Mouse (Mus musculus) heart, adult 9 months (tissue): Measurements from ENCODE around the gene Necab3.

Experiments used
- DNase-seq, 2 experiments: peaks; one replicate each; pipeline ENCODE4 v3.0.0; 2022; ENCODE audit warnings: low spot score in 2 of 2

The Necab3 gene

DNA sequence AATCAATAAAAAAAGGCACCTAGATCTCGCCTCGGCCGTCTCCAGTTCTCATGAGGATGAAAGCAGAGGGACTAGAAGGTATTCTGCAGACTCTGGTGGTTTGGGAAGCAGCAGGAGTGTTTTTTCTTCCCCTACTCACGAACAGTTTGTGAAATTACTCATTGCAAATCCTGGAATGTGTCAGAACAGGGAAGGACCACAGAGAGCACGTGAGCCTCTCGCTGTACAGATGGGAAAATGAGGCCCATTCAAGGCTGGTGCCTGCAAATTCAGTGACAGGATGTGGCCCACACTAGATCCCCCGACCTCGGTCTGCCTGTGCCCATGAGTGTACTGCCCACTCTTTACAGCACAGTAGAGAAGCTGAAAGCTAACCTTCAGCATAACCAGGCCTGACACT lies 13.3 kb upstream of the Necab3 start:
- DNase-seq: no peak

DNA sequence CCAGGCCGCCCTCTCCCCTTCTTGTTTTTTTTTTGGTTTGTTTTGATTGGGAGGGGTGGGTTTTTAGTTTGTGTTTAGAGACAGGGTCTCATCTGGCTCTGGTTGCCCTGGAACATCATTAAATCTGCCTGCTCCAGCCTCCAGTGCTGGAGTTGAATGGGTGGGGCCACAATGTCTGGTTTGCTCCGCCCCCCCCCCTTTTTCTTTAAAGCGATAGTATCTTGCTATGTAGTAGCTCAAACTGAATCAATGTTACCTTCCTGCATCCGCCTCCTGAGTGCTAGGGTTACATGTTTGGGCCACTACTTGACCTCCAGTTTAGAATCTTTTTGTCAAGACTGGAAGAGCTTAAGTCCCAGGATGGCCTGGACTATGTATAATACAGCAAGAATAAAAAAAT lies 12.6 kb upstream of the Necab3 start:
- no peak for DNase-seq

DNA sequence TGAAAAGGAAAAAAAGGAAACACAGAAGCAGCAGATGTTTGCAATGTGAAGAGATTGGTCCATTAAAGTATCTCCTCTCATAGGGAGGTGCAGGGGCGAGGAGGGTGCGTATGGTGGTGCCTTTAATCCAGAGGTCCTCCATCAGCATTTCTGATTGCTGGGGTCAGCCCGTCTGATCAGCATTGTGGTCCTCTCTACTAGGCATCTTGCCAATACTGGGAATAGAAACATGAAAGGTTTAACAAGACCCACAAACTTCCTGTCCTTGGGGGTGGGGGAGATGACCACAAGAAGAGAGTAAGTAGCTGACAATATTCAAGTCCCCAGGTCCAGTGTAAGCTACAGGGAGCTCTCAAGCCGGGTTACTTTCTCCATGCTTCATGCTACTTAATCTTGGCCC lies 12.0 kb upstream of the Necab3 start:
- DNase-seq: no peak

DNA sequence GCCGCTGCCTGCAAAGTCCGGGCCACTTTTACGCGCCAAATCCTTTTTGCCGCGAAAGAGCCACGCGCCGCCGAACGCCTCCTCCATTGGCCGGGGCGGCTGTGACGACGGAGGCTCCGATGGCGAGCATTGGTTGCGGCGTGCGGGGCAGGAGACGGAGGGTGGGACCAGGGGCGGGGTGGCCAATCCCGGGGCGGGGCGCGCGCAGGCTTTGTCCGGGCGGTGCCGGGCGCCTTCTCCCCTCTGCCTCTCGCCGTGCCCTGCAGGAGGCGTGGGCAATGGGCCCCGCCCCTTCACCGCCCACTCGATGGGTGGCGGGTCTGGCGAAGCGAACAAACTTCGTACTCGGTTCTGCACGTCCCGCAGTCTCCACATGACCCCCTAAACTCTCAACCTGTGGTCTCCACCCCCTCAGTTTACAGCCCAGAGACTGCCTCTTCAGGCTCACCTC lies 11.2 kb upstream of the Necab3 start, which contains the start of gene E2f1:
TSS of gene E2f1 (minus strand) at position 57 of the 451 bp plus-strand sequence.
- peak; percentile 90 to 91 for DNase-seq

DNA sequence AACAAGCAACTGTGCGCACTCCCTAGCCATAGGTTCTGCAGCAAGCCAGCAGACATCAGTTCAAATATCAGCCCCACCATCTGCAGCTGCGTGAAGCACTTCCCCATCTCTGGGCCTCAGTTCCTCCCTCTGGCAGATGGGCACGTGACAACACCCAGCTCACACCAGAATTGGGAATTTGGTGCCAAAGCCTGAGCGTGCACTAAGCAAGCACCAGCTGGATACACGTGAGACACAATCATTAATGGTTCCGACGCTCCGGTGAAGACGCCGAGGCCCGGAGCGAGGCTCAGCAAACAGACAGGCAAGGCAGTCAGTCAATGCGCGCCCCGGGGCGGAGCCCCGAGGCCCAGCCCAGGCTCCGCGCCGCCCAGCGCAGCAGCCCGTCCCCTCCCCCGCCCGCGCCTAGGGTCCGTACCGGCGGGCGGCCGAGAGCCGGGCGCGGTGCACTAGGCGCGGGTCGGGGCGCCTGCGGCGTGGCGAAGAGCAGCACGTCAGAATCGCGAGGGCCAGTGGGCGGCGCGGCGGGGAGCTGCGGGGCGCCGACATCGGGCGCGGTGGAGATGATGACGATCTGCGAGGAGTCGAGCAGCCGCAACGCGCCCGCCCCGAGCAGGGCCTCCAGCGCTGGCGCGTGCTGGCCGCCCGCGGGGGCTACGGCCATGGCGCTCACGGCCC lies 10.5 kb upstream of the Necab3 start:
- DNase-seq: peak in 1 of 2 experiments; percentile 39

DNA sequence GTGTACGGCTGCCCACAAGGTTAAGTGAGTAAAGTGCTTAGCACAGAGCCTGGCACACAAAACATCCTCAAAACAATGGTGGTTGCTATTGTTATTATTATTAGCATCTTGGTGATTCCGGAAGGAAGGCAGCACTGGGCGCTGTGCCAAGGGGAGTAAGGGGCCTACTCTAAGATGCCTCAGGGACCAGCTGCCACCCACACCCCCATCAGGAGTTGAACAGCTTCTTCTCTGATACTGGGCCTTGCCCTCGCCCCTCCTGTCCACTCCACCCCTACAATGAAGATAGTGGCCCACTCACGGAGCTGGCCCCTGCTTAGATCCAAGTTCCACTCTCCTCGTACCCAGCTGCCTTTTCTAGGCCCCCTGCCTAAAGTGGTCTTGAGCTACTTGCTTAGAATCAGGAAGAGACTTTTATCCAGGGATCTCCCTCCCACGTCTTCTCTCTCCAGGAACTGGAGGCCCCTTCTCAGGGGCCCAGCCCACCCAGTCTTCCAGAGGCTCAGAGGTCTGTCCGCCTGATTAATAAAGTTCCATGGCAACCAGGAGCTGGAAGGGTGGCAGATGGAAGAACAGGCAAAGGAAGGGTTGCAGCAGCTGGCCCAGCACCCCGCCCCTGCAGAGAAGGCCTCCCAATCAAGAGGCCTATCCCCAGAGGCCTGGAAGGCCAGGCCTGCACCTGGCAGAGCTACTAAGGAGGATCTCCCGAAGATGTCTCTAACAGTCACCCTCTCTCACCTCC lies 9.8 kb upstream of the Necab3 start:
- DNase-seq: no peak

DNA sequence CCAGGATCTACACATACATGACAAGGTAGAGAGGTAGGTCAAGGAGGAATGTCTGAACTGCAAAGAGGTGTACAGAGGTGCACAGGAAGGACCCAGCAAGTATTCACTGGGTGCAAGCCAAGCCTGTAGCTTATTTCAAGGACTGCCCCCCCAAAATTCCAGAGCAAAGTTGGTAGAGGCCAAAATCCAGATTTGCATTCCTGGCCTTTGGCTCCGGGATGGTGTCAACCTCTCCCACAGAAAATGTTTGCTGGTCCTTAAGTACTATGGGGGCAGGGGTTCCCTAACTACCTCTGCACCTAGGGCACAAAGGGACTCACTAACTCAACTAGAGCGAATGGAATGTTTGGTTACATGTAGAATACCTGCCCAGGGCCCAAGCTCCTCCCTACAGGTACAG lies 9.1 kb upstream of the Necab3 start:
- no peak for DNase-seq

DNA sequence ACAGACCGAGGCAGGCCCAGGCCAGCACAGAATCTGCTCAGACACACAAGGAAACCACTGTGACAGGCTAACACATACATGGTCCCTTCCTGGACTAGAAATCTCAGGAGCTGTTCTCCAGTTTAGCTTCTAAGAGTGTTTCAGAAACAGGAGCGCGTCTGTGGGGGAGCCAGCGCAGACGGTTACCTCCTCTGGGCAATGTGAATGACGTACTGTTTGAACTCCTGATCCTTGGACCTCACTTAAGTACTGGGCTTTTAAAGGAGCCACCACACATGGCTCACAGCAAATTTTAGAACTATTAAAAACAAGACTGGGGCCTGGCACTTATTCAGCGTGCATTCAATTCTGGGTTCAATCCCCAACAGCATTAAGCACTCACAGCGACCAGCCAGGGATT lies 8.0 kb upstream of the Necab3 start:
- no peak for DNase-seq

DNA sequence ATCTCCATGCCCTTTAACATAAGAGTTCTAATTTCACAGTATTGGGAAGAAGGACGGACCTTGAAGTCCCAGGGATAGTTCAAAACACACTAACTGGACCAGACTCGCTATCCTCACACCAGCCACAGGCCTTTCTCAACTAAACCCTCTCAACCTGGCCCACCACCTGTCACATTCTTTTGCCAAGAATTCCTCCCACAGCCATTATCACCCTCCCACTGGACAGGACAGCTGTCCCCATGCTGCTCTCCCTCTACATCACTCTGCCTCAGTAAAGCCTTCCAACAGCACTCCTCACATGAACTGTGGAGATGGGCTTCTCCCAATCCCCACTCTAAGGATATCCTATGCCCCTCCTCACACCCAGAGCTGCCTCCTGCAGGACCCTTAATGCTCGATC lies 6.9 kb upstream of the Necab3 start:
- no peak for DNase-seq

DNA sequence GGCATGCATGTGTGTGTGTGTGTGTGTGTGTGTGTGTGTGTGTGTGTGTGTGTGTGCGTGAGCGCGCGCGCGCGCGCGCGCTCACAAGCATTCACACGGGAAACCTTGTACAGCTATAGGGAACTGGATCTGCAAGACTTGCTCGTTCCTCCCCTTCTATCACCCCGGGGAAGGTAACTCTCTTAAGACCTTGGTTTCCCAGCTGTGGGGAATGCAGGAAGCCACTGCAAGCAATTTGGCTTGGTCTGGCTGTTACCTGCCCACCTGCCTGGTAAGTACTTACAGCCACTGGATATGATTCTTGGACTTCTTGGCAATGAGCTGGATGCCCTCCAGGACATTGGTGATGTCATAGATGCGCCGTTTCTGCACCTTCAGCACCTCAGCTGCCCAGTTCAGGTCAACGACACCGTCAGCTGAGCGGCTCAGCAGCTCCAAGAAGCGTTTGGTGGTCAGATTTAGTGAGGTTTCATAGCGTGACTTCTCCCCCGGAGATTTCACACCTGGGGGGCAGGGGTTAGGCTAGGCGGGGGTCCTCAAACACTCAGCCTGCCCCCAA lies 5.0 kb upstream of the Necab3 start:
- no peak for DNase-seq

DNA sequence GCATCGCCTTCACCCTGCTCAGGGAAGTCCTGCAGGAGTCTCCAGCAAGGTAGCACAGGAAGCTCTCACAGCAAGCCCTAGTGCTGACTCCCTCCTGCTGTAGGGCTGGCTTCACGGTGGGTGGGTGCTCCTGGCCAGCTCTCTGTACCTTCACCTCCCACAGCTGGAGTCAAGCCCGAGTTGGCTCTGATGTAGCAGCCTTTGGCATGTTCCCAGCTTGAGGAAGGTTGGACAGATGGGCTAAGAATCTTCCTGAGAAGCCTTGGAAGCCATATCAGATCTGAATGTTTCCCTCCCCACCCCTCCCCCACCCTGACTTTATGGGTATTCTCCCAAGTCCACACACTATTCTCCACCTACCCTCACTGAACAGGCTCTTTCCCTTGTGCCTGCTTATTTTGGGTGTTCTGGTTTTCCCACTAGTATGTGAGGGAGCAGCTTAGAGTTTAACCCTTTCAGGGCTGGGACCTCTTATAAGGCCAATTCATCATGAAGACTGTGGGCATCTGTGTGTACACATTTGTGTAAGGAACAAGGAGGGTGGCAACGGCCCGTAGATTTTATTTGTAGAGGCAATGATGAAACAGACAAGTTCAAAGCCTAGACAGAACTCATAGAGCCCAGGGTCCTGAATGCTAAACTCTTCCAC lies 1.4 kb downstream of the Necab3 start:
- no peak for DNase-seq

DNA sequence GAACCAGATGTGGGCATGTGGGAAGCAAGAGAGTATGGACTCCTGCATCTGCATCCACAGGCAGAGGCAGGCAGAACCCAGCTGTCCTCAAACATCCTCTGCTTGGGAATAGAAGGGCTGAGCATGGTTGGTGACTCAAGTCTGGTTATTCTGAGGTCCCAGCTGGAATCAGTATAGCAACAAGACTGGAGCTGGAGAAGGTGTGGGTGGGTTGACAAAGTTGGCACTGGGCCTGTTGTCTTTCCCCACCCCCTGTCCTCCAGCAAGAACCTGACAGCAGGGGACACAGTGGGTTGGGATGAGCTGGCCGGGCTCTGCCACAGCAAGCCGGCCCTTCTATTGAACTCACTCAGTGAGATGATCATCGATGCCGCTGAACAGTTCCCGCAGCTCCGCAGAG lies 3.5 kb downstream of the Necab3 start:
- DNase-seq: no peak

DNA sequence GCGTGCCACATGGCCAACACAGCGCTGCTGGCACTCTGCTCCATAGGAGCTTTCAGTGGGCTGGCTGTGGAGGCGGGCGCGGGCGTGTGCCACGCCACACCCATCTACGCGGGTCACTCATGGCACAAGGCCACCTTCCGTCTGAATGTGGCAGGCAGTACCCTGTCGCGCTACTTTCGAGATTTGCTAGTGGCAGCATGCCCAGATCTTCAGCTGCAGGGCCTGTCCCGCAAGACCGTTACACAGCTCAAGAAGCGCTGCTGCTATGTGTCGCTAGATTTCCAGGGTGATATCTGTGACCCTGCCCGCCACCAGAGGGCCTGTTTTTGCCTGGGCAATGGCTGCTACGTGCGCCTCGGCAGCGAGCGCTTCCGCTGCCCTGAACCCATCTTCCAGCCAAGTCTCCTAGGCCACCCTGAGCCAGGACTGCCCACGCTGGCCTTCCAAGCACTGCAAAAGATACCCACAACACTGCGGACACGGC lies 6.2 kb downstream of the Necab3 start:
- DNase-seq: peak; percentile 35 to 51

DNA sequence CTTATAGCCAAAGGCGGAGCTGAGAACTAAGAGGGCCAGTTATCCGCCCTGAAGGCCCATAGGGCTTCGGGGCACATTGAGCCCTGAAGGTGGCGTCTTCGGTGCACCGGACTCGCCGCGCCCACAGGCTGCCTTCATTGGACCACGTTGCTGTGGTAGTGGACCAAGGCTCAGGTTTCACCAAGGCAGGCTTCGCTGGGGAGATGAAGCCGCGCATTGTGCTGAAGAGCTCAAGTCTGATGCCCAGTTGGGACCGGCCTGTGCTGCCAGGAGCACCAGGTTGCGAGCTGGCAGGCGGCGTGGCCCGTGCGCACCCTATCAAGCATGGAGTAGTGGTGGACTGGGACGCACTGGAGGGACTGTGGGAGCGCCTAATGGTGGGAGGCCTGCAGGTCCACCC lies 6.8 kb downstream of the Necab3 start:
- no peak for DNase-seq

DNA sequence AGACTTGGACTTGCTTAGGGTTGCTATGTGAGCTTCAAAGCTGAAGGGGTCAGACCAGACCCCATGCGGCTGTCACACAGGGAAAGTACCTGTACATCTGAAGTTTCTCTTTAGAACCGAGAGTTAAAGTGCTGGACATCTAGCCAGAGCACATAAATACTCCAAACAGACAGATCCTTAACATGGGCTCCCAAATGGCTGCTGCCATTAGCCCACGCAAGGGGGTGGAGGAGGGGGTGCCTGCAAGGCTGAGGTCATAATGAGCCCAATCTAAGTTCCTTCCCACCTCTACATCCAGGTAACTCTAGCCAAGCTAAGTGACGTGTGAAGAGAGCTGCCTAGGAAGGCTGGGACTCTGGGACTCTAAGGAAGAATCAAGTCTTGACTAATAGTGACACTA lies 7.2 kb downstream of the Necab3 start, which contains the start of gene Actl10:
TSS of gene Actl10 (plus strand) at position 301 of the 400 bp plus-strand sequence.
- DNase-seq: no peak

DNA sequence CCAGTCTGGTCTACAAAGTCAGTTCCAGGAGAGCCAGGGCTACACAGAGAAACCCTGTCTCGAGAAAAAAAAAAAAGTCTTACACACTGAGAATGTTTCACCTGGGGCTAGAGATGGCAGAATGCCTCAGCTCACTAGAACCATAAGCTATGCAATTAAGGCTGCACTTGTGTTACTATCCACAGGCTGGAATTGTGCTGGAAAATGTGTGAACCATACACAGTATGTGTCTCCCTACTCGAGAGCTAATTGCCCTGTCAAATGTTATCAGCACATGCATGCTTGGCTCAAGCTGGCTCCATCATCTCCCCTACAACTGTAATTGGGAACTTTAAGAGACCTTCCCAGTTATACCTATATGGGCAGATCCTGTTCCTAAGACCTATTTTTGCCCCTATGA lies 7.8 kb downstream of the Necab3 start:
- no peak for DNase-seq

DNA sequence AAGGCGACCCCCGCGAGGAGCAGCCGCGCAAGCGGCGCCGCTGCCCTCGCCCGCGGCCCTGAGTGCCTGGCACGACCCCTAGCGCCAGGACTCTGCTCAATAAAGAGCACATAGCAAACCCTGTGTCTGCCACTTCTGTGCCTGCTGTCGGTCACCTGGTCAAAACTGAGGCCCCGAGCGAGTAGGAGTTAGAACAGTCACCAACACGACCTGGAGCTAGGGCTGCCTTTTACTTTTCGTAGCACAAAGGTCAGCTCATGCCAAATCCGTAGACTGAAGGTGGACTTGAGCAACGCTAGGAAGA lies 8.9 kb downstream of the Necab3 start:
- DNase-seq: no peak

DNA sequence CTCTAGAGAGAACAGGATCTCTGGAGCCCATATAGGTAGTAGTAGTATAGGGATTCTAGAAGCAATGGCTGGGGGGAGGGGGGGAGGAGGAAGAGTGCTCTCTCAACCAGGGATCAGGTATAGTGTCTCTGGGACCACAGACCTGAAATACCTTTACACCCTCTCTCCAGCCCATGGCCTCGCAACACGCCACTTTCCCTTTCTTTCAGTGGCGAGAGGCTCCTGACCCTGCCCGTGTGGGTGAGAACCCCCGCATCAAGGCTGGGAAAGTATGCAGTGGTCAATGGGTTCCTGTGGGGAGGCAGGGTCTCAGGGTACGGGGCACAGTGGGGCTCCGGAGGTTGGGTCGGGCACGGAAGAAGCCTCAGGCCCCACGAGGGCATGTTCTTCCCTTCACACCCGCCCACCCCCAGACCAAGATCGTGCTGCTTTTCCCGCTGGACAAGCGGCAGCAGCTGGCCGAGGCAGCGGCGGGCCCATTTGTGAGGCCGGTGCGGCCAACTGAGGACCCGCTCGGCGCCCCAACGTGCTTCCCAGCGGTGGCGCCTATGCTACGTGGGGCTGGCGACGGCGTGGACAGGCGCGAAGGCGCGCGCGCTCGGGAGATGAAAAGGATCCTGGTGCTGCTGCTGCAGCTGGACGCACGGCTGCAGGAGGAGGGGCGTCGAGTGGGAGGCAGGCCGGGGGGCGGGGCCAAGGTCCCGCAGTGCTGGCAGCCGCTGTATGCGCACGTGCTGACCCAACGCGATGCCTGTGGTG lies 9.4 kb downstream of the Necab3 start:
- DNase-seq: peak in 1 of 2 experiments; percentile 30

DNA sequence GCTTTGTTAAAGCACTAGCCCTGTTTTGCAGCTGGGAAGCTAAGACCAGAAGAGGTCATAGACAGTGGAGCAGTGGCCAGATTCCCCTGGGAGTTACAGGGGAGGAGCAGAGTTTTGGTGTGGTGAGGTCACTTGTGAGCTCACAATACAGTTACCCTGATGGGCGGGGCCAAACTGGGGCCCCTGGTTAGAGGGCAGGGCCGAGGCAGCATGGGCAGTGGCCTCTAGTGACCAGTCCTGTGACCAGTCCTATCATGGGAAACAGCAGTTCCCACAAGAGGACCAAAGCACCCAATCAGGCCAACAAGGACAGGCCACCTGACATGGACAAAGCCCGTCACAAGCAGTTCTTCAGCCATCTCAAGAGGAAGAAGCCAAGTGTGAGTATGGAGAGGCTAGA lies 10.0 kb downstream of the Necab3 start:
- DNase-seq: peak in 1 of 2 experiments; percentile 46

DNA sequence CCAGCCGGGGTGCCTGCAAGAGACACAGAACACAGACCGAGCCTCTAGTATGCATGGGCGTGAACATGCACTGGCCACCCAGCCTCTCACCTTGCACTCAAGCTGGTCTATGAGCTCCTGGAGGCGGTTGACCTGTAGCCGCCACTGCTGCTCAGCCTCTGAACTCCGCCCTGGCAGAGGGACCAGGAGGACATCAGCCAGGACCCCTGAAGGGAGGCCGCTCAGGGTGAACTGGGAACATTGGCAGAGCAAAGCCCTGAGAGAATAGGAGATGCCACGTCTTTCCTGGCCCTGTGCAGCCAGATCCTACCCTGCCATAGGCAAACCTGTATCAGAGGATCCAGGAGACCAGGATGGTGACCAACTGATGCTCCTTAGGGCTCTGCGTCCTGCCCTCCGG lies 12.0 kb downstream of the Necab3 start, which contains the start of gene 1700003F12Rik:
TSS of gene 1700003F12Rik (plus strand) at position 375 of the 400 bp plus-strand sequence.
- no peak for DNase-seq

DNA sequence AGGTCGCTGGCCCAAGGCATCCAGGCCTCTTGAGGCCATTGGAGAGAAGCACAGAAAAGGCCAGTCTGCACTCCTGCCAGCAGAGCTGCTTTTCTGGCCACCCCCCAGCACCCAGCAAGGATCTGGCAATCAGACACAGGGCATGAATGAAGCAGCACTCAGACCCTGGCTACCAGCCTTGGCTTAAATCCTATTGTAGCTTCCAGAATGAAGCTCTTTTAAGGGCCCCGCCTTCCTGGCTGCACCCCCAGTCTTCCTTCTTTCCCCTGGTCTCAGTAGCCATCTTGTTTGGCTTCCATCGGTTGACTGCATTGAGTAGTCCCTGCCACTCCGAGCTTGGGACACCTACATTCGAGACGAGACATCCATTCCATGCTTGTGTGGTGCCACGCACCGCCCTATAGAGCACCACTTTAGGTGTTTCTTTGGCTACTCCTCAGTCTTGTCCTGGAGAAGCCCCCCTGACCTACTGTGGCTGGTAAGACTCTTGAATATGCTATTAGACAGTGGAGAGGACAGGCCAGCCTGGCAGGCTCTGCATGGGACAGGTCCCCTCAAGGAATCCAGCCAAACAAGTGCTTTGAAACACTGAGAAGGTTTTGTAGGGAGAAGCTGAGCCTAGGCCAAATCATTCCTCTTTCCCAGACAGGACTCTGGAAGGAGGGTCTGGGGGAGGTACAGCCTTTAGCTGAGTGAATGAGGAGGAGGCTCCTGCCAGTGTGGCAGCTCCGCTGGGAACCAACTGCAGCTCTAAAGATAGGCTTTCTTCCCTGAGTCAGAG lies 14.9 kb downstream of the Necab3 start:
- DNase-seq: peak; percentile 74 to 80
